Mouse (Mus musculus) brain, adult 10 weeks (tissue): ENCODE results near the gene Kynu. TPM values are rescaled to one million over a fixed set of nuclear protein-coding genes. Genes with fewer than 3 reads are reported as not detected.

Experiments
- polyA plus RNA-seq: library from polyadenylated mRNA; stranded (reverse); fragments of 350-450 nt; fragmentation: Illumina TruSeq; extraction: RNeasy Lipid Tissue Mini Kit (QIAGEN cat#74804); gene quantifications from one replicate; pipeline ENCODE4 v1.2.3, GENCODE M21; 2015; ENCODE audit warnings: low read depth, low replicate concordance

The Kynu gene
- not detected for polyA plus RNA-seq

DNA sequence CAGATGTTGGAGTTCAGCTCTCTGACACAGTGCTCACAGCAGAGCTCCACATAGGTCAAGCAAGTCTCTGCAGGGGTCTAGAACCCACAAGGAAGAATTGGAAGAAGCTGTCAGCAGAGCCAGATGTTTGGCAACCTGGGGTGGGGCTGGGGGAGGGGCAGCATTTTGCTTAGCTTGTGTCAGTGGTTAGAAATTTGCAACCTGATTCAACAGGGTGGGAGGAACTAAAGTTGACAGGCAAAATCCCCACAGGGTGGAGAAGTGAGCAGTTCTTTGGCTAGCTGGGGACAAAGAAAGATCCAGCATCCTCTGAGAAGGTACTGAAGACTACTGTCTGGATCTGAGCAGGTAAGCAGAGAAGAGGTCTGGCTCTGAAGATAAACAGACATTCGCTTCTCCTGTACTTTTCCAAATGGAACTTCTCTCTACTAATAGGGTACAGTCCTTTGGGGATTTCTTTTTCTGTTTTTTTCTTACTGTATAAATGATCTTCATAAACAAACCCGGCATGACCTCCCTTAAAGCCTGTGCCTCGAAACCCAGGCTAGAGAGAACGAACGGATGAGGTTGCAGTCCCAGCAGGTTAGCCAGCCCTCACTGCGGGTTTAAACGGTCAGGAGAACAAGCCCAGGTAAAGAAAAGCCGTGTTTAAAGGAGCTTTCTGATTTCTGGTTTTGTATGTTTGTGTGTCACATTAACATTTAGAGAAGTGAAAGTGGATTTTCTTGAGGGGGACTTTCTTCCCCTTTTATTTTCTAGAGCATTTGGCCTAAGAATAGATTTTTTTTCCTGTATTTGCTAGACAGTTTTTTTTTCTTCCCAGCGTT, at the start of gene Kynu:
Kynu (plus strand) TSS at position 268 of the 827 bp plus-strand sequence.

Other genes with a start within 250 kb of the Kynu start
- 14.4 TPM for gene Arhgap15, start 193.5 kb downstream of the Kynu start, polyA plus RNA-seq